Mouse (Mus musculus) A20 (cell line): ENCODE results near the gene Meis2.

Experiments used
- DNase-seq: peaks from one replicate; pipeline ENCODE4 v3.0.0-alpha.2; 2011; ENCODE audit warnings: low read depth, low spot score

Meis2 gene

DNA sequence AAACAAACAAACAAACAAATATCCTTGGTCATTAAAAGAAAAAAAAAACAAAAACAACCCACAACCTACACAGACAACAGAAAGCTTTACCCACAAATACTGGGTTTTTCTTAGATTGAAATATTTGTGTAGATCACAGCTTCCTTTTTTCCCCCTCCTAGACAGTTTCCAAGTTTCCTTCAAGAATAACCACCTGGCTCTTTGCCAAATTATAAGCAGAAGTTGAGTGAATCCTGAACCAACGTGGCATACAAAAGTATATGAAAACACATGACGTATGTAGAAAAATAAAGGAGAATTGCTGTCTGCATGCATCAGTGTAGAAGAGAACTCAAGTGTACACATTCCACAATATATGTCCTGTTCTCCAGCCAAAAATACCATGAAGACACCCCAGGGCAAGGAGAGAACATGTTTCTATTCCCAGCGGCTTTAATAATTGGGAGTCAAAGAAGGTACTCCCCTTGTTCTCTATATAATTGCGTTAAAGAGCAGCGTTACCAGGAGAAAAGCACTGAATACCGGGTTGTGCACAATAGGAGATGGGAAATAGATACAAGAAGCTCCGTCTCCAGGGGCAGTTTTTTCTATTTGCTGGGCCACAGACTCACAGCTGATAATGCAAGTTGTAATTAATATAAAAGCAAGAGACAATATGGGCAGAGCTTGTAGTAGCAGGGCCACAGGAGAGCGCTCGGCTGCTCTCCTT lies 13.6 kb downstream of the Meis2 start:
- no peak for DNase-seq

- no peak for DNase-seq
These were observed 15.9 kb downstream of the Meis2 start for GRCm38 (mm10) chr2:116049710-116050109.

DNA sequence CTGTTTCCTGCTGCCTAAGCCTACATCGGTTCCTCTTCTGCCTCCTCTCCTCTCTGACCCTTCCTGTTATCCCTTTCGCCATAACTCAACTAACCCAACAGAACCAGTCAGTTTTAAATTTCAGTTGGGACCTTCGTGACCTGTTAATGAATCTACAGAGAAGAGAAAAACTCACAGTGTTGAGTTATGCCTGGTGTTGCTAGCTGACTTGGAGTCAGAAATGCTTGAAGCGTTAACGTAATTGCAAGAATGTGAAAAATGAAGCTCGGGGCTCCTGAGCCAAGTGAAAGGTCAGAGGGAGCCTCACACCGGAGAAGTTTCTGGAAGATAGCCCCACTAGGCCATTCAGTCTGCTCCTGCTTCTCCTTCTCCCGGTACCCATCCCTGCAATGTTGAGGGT lies 18.3 kb downstream of the Meis2 start:
- DNase-seq = no peak

DNA sequence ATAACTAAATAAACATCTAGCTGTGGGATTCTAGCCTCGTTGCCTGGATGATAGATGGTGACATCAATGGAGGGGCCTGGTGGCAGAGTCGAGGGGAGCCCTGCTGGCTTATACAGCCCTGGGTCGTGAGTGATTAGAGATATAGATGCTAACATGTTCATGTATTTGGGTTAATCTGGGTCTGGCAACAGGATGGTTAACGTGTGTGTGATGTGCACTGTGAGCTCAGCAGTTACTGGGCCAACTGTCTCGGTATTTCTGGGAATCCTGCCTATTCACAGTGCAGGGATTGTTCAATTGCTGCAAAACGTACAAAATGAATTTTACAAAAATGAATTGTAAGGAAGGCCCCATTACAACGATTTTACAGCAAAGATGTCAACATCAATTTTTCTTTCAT lies 20.6 kb downstream of the Meis2 start:
- DNase-seq = no peak

- DNase-seq = no peak
These were observed 22.5 kb downstream of the Meis2 start for GRCm38 (mm10) chr2:116042934-116043698.

DNA sequence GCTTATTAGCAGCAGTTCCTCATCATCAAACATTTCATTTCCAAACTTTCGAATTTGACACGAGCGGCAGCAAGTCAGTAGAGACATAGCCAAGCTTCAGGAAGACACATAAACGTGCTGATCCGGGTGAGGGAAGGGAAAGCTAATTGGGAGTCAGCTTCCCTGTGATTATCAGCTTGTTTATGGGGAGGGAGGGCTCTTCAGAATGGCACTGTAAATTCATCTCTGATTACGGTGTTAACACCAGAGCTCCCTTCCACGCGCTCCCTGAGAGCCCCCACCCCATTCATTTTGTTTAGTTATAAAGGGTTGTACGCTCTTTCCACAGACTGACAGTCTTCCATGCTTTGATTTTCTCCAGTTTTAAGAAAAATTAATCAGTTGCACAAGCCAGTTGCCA lies 23.2 kb downstream of the Meis2 start:
- DNase-seq = no peak

GRCm38 (mm10) chr2:116041683-116042262 lies 23.9 kb downstream of the Meis2 start:
- no peak for DNase-seq

DNA sequence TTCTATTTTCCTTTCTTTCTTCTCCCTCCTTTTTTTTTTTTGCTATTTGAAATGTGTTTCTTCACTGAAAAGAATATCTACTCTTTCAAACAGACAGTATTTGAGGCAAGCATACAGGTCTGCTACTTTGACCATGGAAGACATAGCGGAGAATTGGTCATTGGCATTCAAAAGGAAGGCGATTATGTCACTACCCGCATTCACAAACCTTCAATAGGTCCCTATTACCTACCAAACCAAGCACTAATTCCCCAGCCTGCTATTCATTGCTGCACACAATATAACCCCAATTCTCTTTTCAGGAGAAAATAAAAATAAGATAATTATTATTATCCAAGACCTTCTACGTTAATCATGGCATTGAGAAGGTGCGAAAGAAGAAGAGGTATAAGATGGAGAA lies 30.3 kb downstream of the Meis2 start:
- no peak for DNase-seq

DNA sequence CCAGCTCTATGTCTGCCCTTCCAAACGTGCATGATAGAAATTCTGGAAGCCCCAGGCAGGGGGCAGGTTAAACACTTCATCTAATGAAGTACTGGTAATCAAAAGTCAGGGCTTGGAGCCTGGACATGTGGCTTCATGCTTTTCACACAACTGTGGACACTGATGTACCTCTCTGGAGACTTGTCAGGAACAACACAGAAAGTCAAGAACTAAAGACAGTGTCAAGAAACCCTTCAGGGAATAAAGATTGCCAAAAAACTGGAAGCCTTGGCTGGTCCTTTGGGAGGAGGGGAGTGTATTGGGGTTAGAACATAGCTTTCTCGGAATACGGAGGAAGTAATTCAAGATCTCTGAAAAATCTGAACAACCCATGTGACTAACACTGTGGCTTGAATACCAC lies 37.5 kb downstream of the Meis2 start:
- DNase-seq = no peak

DNA sequence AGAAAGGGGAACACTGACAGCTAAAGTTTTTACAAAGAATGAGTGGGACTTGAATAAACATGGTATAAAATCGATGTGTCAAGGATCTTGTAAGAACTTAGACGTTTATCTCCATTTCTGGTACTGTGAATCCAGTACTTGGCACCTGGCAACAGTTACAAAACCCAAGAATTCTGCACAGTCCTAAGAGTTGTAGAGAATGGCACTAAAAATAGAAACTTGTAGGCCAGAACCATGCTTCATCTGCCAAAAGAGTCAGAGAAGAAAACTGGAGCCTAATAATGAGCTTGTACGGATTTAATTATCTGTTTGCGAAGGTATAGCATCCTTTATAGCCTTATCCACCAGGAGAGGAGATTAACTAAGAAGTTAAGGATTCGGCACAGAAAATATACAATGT lies 42.8 kb downstream of the Meis2 start:
- DNase-seq = no peak

- no peak for DNase-seq
These were observed 43.7 kb downstream of the Meis2 start for GRCm38 (mm10) chr2:116021931-116022330.

GRCm38 (mm10) chr2:116021046-116021445 lies 44.6 kb downstream of the Meis2 start:
- DNase-seq = no peak

DNA sequence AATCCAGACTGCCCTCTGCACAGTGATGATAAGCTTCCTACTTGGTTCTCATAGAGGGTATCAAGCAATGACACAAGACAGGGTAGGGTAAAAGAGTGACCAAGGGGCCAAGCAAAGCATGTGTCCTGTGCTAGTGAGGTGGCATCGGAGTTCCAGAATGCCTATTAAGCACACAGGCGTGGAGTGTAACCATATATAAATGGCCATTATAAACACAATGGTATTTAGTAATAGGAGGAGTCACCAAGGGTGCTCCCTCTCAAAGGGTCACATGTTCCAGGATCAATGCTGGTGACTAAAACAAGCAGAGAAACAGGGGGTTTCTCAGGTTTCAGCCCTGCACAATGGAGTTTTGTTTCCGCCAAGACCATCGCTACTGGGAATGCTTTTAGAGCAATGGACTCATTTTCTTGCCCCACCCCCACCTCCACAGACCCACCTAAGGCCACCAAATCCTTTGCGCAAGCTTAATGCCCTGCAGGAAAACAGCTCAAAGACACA lies 45.1 kb downstream of the Meis2 start:
- DNase-seq = no peak

- no peak for DNase-seq
These were observed 45.7 kb downstream of the Meis2 start for GRCm38 (mm10) chr2:116019959-116020358.

DNA sequence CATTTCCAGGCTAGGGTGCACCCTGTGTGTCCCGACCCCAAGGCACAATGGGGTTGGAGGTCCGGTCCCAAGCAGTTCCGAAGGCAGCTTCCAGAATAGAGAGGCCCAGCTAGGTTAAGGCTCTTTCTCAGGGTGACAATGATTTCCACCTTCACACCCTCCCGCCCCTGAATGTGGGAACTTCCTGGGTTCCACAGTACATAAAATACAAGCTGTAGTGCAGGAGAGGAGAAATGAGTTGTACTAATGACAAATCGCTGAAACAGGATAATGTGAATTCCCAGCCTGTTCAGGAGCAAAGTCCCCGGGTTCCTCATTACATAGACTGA lies 46.2 kb downstream of the Meis2 start:
- no peak for DNase-seq

GRCm38 (mm10) chr2:116018781-116019465 lies 46.7 kb downstream of the Meis2 start:
- DNase-seq = no peak

GRCm38 (mm10) chr2:116015520-116015919 lies 50.1 kb downstream of the Meis2 start:
- no peak for DNase-seq

DNA sequence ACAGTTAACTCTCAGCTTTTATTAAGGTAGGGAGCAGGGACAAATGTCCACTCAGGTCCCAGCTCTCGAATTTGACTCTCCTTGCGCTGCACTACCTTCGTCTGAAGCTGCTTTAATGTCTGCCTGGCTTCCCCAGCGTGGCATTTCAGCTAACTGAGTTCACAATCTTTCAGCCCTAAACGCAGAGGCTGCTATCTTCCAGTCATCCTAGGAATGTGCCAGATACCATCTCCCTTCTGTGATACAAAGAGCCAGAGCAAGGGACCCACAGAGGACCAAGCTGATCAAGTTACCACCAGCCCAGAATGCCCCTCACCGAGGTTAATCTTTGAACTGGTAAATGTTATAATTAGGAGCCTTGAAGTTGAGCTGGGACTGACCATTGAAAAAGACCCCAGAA lies 55.2 kb downstream of the Meis2 start:
- no peak for DNase-seq

- DNase-seq = no peak
These were observed 55.6 kb downstream of the Meis2 start for GRCm38 (mm10) chr2:116010061-116010460.

- no peak for DNase-seq
These were observed 56.3 kb downstream of the Meis2 start for GRCm38 (mm10) chr2:116009097-116009970.

DNA sequence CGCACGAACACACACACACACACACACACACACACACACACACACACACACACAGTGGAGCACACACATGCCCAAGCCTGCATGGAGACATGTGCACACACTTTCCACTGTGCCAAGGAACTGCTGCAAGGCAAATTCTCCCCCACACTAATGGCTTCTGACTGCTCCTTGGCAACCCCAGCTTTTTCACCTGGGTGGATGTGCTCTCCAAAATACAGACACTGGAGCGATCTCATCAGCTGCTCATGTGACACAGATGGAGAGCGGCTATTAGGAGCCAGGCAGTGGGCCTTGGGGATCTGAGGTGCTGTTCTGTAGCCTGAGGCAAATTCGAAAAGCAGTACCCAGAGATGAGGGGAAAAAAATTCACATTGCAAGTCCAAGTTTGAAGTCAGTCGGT lies 63.3 kb downstream of the Meis2 start:
- no peak for DNase-seq
